Mouse (Mus musculus) embryonic facial prominence, embryonic 13.5 days (tissue): ENCODE measurements at regions not wholly inside any gene's neighbourhood (a gene's known extent, or its start where the extent isn't known, plus 50 kb on each side); places are given as distances from the start of the nearest gene placed in this dataset.

ENCODE experiments used
- ATAC-seq: fragments of 200-750 bp; cut with Nextera tagmentation; 2 replicates; pipeline ENCODE4 v1.8.0; 2017; ENCODE audit warnings: low read depth; ENCODE audit not compliant: insufficient number of reproducible peaks, insufficient read depth, low FRiP score, low TSS enrichment
- H3K27ac ChIP-seq: fragments of 300-500 bp; sonication (generic); 2 replicates; pipeline ENCODE4 v1.5.1; 2015; ENCODE audit warnings: moderate library complexity, mild to moderate bottlenecking, inconsistent platforms
- H3K27me3 ChIP-seq: fragments of 300-500 bp; sonication (generic); 2 replicates; pipeline ENCODE4 v1.6.1; 2015; ENCODE audit warnings: mild to moderate bottlenecking, inconsistent platforms
- H3K36me3 ChIP-seq: fragments of 300-500 bp; sonication (generic); 2 replicates; pipeline ENCODE4 v1.6.1; 2015; ENCODE audit warnings: mild to moderate bottlenecking, inconsistent platforms
- H3K4me1 ChIP-seq: fragments of 300-500 bp; sonication (generic); 2 replicates; pipeline ENCODE4 v1.6.1; 2015; ENCODE audit warnings: inconsistent platforms
- H3K4me2 ChIP-seq: fragments of 300-500 bp; sonication (generic); 2 replicates; pipeline ENCODE4 v1.6.1; 2015; ENCODE audit warnings: moderate library complexity, mild to moderate bottlenecking, inconsistent platforms
- H3K4me3 ChIP-seq: fragments of 300-500 bp; sonication (generic); 2 replicates; pipeline ENCODE4 v1.5.1; 2015; ENCODE audit warnings: mild to moderate bottlenecking, inconsistent platforms
- H3K9ac ChIP-seq: fragments of 300-500 bp; sonication (generic); 2 replicates; pipeline ENCODE4 v1.6.1; 2015; ENCODE audit warnings: mild to moderate bottlenecking, inconsistent platforms
- H3K9me3 ChIP-seq: fragments of 300-500 bp; sonication (generic); 2 replicates; pipeline ENCODE4 v1.6.1; 2016; ENCODE audit warnings: inconsistent platforms
- WGBS: fragments of 180-500 bp; shearing (Covaris S2); methylation state at CpG from one replicate; pipeline ENCODE4 v1.1.7; 2015; ENCODE audit warnings: mixed read lengths; 5-methylcytosine and 5-hydroxymethylcytosine counted together

- 76% methylated on average over 14 of the region's 14 CpGs for WGBS
- Histone ChIP-seq H3K27me3 (no peaks in the 10 kb centered on the region), H3K4me2 (no peak overlapping the region), H3K27ac (no peak overlapping the region), H3K4me3 (no peak overlapping the region), H3K36me3 (no peaks in the 10 kb centered on the region), H3K9ac (no peak overlapping the region), H3K4me1 (no peaks in the 10 kb centered on the region; the same call in 1 of the 2 replicates), H3K9me3 (no peaks in the 10 kb centered on the region)
- no peak for ATAC-seq
These were observed 95.2 kb downstream of the Fasl start for GRCm38 (mm10) chr1:161692836-161693767.

GRCm38 (mm10) chr1:161688946-161689345 is 99.3 kb downstream of the Fasl start:
- Histone ChIP-seq H3K4me2 (no peak overlapping the region), H3K4me3 (no peak overlapping the region), H3K9ac (no peak overlapping the region), H3K9me3 (no peaks in the 10 kb centered on the region), H3K4me1 (peaks cover 3% of the 10 kb centered on the region; the same call in 1 of the 2 replicates), H3K36me3 (no peaks in the 10 kb centered on the region), H3K27ac (no peak overlapping the region), H3K27me3 (no peaks in the 10 kb centered on the region; the same call in 1 of the 2 replicates)
- WGBS: 11% methylated on average over 3 of the region's 3 CpGs
- no peak for ATAC-seq

- peaks cover 3% of the 10 kb centered on the region; the same call in 1 of the 2 replicates for H3K4me1 ChIP-seq
- WGBS: 18% methylated on average over 12 of the region's 12 CpGs
- no peaks in the 10 kb centered on the region for H3K36me3 ChIP-seq
- ATAC-seq: no peak
- no peak overlapping the region for H3K9ac ChIP-seq
- H3K27ac ChIP-seq: no peak overlapping the region
- no peaks in the 10 kb centered on the region for H3K9me3 ChIP-seq
- no peak overlapping the region for H3K4me3 ChIP-seq
- H3K4me2 ChIP-seq: peak overlapping the region; percentile 37
- H3K27me3 ChIP-seq: no peaks in the 10 kb centered on the region; the same call in 1 of the 2 replicates
These were observed 100.7 kb downstream of the Fasl start for GRCm38 (mm10) chr1:161687548-161687947.

GRCm38 (mm10) chr1:161680558-161680957 is 107.7 kb downstream of the Fasl start:
- H3K36me3 ChIP-seq: no peaks in the 10 kb centered on the region
- ATAC-seq: no peak
- no peak overlapping the region for H3K9ac ChIP-seq
- H3K9me3 ChIP-seq: no peaks in the 10 kb centered on the region
- no peaks in the 10 kb centered on the region for H3K4me1 ChIP-seq
- no peak overlapping the region for H3K27ac ChIP-seq
- H3K4me3 ChIP-seq: no peak overlapping the region
- H3K4me2 ChIP-seq: no peak overlapping the region
- H3K27me3 ChIP-seq: no peaks in the 10 kb centered on the region
- 76% methylated on average over 6 of the region's 6 CpGs for WGBS

DNA sequence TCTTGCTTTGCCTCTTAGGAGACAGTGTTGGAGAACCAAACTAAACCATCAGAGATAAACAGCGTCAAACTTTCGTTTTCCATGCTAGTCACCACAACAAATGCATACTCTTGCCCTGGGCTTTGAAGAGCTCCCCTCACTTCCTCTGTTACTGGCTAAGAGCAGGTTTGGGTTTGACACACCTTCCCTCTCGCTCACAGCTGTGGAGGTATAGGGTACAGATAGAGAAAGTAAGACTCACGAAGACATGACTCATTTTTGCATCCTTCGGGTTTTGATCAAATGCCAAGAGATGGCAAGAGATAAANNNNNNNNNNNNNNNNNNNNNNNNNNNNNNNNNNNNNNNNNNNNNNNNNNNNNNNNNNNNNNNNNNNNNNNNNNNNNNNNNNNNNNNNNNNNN is 117.4 kb downstream of the Fasl start:
- WGBS: 84% methylated on average over 5 of the region's 5 CpGs
- Histone ChIP-seq H3K27me3 (no peaks in the 10 kb centered on the region), H3K27ac (no peak overlapping the region), H3K36me3 (no peaks in the 10 kb centered on the region), H3K9ac (no peak overlapping the region), H3K4me2 (no peak overlapping the region), H3K4me1 (no peaks in the 10 kb centered on the region), H3K9me3 (no peaks in the 10 kb centered on the region), H3K4me3 (no peak overlapping the region)
- ATAC-seq: no peak

GRCm38 (mm10) chr1:161664321-161664720 is 124.0 kb downstream of the Fasl start:
- Histone ChIP-seq H3K9ac (no peak overlapping the region), H3K36me3 (no peaks in the 10 kb centered on the region), H3K27ac (no peak overlapping the region), H3K4me2 (no peak overlapping the region), H3K4me1 (no peaks in the 10 kb centered on the region), H3K9me3 (no peaks in the 10 kb centered on the region), H3K27me3 (no peaks in the 10 kb centered on the region), H3K4me3 (no peak overlapping the region)
- 59% methylated on average over 3 of the region's 3 CpGs for WGBS
- no peak for ATAC-seq

DNA sequence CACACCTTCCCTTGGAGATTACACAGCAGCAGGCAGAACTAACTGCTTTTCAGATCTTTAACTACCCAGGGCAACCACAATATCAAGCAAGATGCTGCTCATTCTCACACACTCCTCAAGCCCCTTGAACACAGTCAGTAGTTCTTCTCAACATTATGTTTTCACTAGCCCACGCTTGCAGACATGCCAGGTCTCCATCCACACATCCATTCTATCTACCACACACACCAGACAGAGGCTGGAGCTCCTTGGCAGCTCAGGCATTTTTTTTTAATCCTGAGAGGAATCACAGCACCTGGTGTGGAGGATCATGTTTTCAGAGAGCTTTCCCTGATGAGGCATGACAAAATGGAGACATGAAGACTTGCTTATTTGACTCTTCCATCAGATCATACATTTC is 124.9 kb downstream of the Fasl start:
- no peak overlapping the region for H3K27ac ChIP-seq
- H3K9me3 ChIP-seq: 0 out of 2 replicates have a peak, but pooled peaks cover 4% of the 10 kb centered on the region
- H3K27me3 ChIP-seq: no peaks in the 10 kb centered on the region
- no peaks in the 10 kb centered on the region for H3K4me1 ChIP-seq
- H3K4me3 ChIP-seq: no peak overlapping the region
- ATAC-seq: no peak
- WGBS: 76% methylated on average over 1 of the region's 1 CpGs
- H3K9ac ChIP-seq: no peak overlapping the region
- no peaks in the 10 kb centered on the region for H3K36me3 ChIP-seq
- H3K4me2 ChIP-seq: no peak overlapping the region

DNA sequence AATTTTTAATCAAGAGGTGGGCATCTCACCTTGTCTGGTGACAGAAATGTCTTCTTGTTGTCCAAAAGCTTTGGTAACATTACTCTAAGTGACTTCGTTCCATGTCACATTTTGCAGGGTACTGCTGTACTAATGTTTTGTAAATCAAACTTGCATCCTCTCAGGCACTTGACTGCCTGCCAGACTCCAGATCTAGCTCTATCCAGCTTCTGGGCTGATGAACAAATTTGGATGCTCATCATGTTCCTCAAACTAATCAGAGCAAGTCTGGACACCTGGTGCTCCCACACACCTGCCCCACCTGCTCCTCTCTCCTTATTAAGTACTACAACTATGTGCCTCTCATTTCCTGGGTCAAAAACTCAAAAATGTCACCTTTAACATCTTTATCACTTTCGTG is 126.1 kb downstream of the Fasl start:
- H3K4me1 ChIP-seq: no peaks in the 10 kb centered on the region
- no peak overlapping the region for H3K4me2 ChIP-seq
- H3K9me3 ChIP-seq: 0 out of 2 replicates have a peak, but pooled peaks cover 5% of the 10 kb centered on the region
- H3K36me3 ChIP-seq: no peaks in the 10 kb centered on the region
- WGBS: 85% methylated on average over 2 of the region's 2 CpGs
- no peak overlapping the region for H3K9ac ChIP-seq
- H3K4me3 ChIP-seq: no peak overlapping the region
- H3K27ac ChIP-seq: no peak overlapping the region
- no peaks in the 10 kb centered on the region for H3K27me3 ChIP-seq
- ATAC-seq: no peak

- 75% methylated on average over 1 of the region's 1 CpGs for WGBS
- 0 out of 2 replicates have a peak, but pooled peaks cover 5% of the 10 kb centered on the region for H3K9me3 ChIP-seq
- no peaks in the 10 kb centered on the region for H3K36me3 ChIP-seq
- H3K4me1 ChIP-seq: no peaks in the 10 kb centered on the region
- H3K27ac ChIP-seq: no peak overlapping the region
- H3K27me3 ChIP-seq: no peaks in the 10 kb centered on the region
- ATAC-seq: no peak
- H3K4me2 ChIP-seq: no peak overlapping the region
- no peak overlapping the region for H3K4me3 ChIP-seq
- no peak overlapping the region for H3K9ac ChIP-seq
These were observed 130.8 kb downstream of the Fasl start for GRCm38 (mm10) chr1:161657511-161657910.

DNA sequence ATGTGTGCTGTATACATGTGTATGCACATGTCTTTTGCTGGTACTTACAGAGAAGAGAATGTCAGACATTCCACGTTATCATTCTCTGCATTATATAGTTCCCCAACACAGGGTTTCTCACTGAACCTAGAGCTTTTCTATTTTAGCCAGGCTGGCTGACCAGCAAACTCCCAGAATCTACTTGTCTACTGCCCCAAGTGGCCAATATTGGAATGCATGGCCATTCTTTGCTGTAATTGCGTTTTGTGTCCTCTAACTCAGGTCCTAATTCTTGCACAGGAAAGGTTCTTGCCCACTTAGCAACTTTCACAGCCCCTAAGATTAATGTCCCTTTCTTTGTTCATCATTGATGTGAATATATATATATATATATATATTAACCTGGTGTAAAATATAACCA is 138.9 kb downstream of the Fasl start:
- no peak for ATAC-seq
- Histone ChIP-seq H3K27ac (no peak overlapping the region), H3K9ac (no peak overlapping the region), H3K4me3 (no peak overlapping the region), H3K27me3 (no peaks in the 10 kb centered on the region), H3K9me3 (no peaks in the 10 kb centered on the region), H3K4me2 (no peak overlapping the region), H3K36me3 (no peaks in the 10 kb centered on the region), H3K4me1 (no peaks in the 10 kb centered on the region)
- 56% methylated on average over 2 of the region's 2 CpGs for WGBS

DNA sequence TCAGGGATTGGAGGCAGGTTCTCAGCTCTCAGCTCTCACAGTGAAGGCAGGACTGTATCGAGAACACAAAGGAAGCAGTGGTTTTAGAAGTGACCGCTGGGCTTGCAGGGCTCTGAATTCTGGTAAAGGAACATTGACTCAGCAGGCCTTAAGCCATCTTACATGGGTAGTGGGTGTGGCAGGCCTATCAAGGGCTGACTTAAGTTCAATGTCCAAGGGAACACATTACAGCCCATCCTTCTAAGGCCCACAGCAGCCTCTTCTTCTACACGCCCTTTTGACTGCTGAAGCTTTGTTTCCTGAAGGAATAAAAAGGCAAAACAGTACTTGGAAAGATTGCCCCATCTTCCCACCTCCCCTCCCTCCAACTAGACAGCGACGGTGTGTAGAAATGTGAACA is 137.6 kb downstream of the Tnfsf18 start:
- H3K36me3 ChIP-seq: no peaks in the 10 kb centered on the region
- H3K4me1 ChIP-seq: no peaks in the 10 kb centered on the region
- WGBS: 84% methylated on average over 5 of the region's 5 CpGs
- H3K27ac ChIP-seq: no peak overlapping the region
- no peaks in the 10 kb centered on the region for H3K27me3 ChIP-seq
- no peaks in the 10 kb centered on the region for H3K9me3 ChIP-seq
- H3K9ac ChIP-seq: no peak overlapping the region
- no peak for ATAC-seq
- no peak overlapping the region for H3K4me3 ChIP-seq
- H3K4me2 ChIP-seq: no peak overlapping the region

GRCm38 (mm10) chr1:161621291-161621690 is 126.8 kb downstream of the Tnfsf18 start:
- no peak overlapping the region for H3K4me3 ChIP-seq
- H3K4me2 ChIP-seq: no peak overlapping the region
- no peaks in the 10 kb centered on the region for H3K4me1 ChIP-seq
- H3K36me3 ChIP-seq: no peaks in the 10 kb centered on the region
- no peaks in the 10 kb centered on the region for H3K9me3 ChIP-seq
- 75% methylated on average over 6 of the region's 6 CpGs for WGBS
- no peak for ATAC-seq
- H3K9ac ChIP-seq: no peak overlapping the region
- H3K27ac ChIP-seq: no peak overlapping the region
- no peaks in the 10 kb centered on the region for H3K27me3 ChIP-seq
